Mouse (Mus musculus): ENCODE data around the gene Vpreb2.

- TF ChIP-seq CTCF (IDR thresholded peaks at IDR 0.05; ENCODE audit: insufficient read depth, low read length) (peak; percentile 82), POLR2A (IDR thresholded peaks at IDR 0.05; ENCODE audit: borderline replicate concordance, extremely low read depth, low read depth, low read length) (no peak)
Observed at GRCm38 (mm10) chr16:17986456-17987132, 6.4 kb downstream of the Vpreb2 start.

All from lung, adult 2 months (tissue).